Mouse (Mus musculus): ENCODE data around the gene Cmtm8. TPM values are rescaled to one million over a fixed set of nuclear protein-coding genes. Genes with fewer than 3 reads are reported as not detected.

The Cmtm8 gene
- total and polyA plus RNA-seq, 3 experiments, result 1.9 to 7.9 TPM; not detected in 1

DNA sequence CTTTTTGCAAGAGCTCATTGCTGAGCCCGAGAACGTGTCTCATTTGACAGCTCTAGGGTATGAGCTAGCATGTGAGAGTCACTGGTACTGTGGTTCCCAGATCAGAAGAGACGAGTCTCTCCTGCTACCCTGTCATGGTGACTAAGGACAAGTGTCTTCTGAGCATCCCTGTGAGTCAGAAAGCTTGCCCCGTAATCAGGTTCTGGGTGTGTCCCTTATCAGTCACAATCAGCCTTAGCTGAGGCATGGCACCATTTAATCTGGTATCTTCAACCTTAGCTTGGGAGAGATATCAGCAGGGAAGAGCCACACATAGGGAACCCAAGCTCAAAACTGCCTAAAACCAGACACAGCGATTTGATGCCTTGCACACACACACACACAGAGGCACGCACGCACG is 55.3 kb downstream of the Cmtm8 start:
- H3K9me3 ChIP-seq (replicated peaks; ENCODE audit: insufficient read depth, low read length), result no peaks in the 10 kb centered on the region
- peak overlapping the region; percentile 13 to 29; a peak in 3 of 4 replicates for H3K4me3 ChIP-seq (ENCODE audit: control insufficient read depth in 1 of 2, insufficient read depth in 1 of 2, low read depth in 2 of 2, low read length in 2 of 2)
- H3K79me2 ChIP-seq (ENCODE audit: control insufficient read depth, insufficient read depth, low read length, poor library complexity), result no peaks in the 10 kb centered on the region; the same call in 1 of the 2 replicates
- TF ChIP-seq MAZ (IDR thresholded peaks at IDR 0.05; ENCODE audit: low read depth, low read length) (no peak), TCF12 (IDR thresholded peaks at IDR 0.05; ENCODE audit: low read depth, low read length) (peak; percentile 91), E2F4 (IDR thresholded peaks at IDR 0.05; ENCODE audit: borderline replicate concordance, low read depth, low read length) (no peak), ZMIZ1 (IDR thresholded peaks at IDR 0.05; ENCODE audit: low read depth, low read length) (peak; percentile 86), NELFE (IDR thresholded peaks at IDR 0.05; ENCODE audit: low read depth, low read length) (peak; percentile 36; the same call in 1 of the 2 replicates), JUND (IDR thresholded peaks at IDR 0.05; ENCODE audit: low read depth, low read length) (no peak), TBP (IDR thresholded peaks at IDR 0.05; ENCODE audit: low read depth, low read length) (peak; percentile 29; the same call in 1 of the 2 replicates), GABPA (IDR thresholded peaks at IDR 0.05; ENCODE audit: low read depth, low read length) (peak; percentile 95), TAL1 (IDR thresholded peaks at IDR 0.05; ENCODE audit: low read length) (0 out of 2 replicates have a peak, but pooled peaks have one; percentile 21), NRF1 (IDR thresholded peaks at IDR 0.05; ENCODE audit: insufficient read depth, low read depth, low read length, poor library complexity, severe bottlenecking) (0 out of 2 replicates have a peak, but pooled peaks have one; percentile 8), USF1 (IDR thresholded peaks at IDR 0.05; ENCODE audit: low read depth, low read length) (no peak), RAD21 (IDR thresholded peaks at IDR 0.05; ENCODE audit: low read depth, low read length) (no peak), SMC3 (IDR thresholded peaks at IDR 0.05; ENCODE audit: low read depth, low read length) (0 out of 2 replicates have a peak, but pooled peaks have one; percentile 16), ELF1 (IDR thresholded peaks at IDR 0.05; ENCODE audit: low read depth, low read length) (peak; percentile 28; the same call in 1 of the 2 replicates), MAFK (IDR thresholded peaks at IDR 0.05; ENCODE audit: borderline replicate concordance, low read depth, low read length) (peak; percentile 66), HCFC1 (IDR thresholded peaks at IDR 0.05; ENCODE audit: low read depth, low read length) (no peak), MAX (IDR thresholded peaks at IDR 0.05; ENCODE audit: low read length) (peak; percentile 62), BHLHE40 (IDR thresholded peaks at IDR 0.05; ENCODE audit: borderline replicate concordance, low read depth, low read length) (peak; percentile 65; the same call in 1 of the 2 replicates), ZKSCAN1 (IDR thresholded peaks at IDR 0.05; ENCODE audit: low read depth, low read length) (0 out of 2 replicates have a peak, but pooled peaks have one; percentile 23), CHD1 (IDR thresholded peaks at IDR 0.05; ENCODE audit: low read depth, low read length) (peak; percentile 70; the same call in 1 of the 2 replicates), POLR2AphosphoS5 (IDR thresholded peaks at IDR 0.05; ENCODE audit: borderline replicate concordance, low read depth, low read length) (no peak), RCOR1 (IDR thresholded peaks at IDR 0.05; ENCODE audit: low read depth, low read length) (peak; percentile 94), MYB (IDR thresholded peaks at IDR 0.05; ENCODE audit: low read depth, low read length) (peak; percentile 59; the same call in 1 of the 2 replicates), SIN3A (IDR thresholded peaks at IDR 0.05; ENCODE audit: low read length) (peak; percentile 87), ETS1 (IDR thresholded peaks at IDR 0.05; ENCODE audit: low read depth, low read length) (peak; percentile 88), GATA1 (IDR thresholded peaks at IDR 0.05; ENCODE audit: low read depth, low read length) (peak; percentile 98), POLR2A (IDR thresholded peaks at IDR 0.05; ENCODE audit: control insufficient read depth in 1 of 2, insufficient read depth in 1 of 2, low read depth in 1 of 2, low read length in 2 of 2, poor library complexity in 1 of 2) (peak in 1 of 2 experiments; percentile 41; a peak in 1 of 4 replicates), EP300 (IDR thresholded peaks at IDR 0.05; ENCODE audit: low read depth in 1 of 2, low read length in 2 of 2) (peak; percentile 92 to 93), MXI1 (IDR thresholded peaks at IDR 0.05; ENCODE audit: low read depth, low read length) (peak; percentile 78; the same call in 1 of the 2 replicates), KAT2A (conservative IDR thresholded peaks at IDR 0.05; ENCODE audit: low read depth, low read length) (0 out of 2 replicates have a peak, but pooled peaks have one; percentile 27), MYC (IDR thresholded peaks at IDR 0.05; ENCODE audit: low read depth, low read length) (peak; percentile 57; the same call in 1 of the 2 replicates)
- peak; percentile 84 for DNase-seq (ENCODE audit: low read depth, low spot score)
- no peaks in the 10 kb centered on the region for H3K27me3 ChIP-seq (ENCODE audit: control insufficient read depth in 1 of 2, insufficient read depth in 2 of 2, low read length in 2 of 2)
- H3K4me1 ChIP-seq (ENCODE audit: control insufficient read depth in 1 of 2, insufficient read depth in 2 of 2, low read length in 2 of 2), result peaks cover 17 to 38% of the 10 kb centered on the region in 2 experiments
- peak overlapping the region; percentile 91 for H3K27ac ChIP-seq (ENCODE audit: control insufficient read depth, low read depth, low read length)
- peak overlapping the region; percentile 40; the same call in 1 of the 2 replicates for H3K9ac ChIP-seq (ENCODE audit: control insufficient read depth, low read depth, low read length, poor library complexity, severe bottlenecking)
- peaks cover 0 to 31% of the 10 kb centered on the region in 2 experiments; a peak in 2 of 4 replicates for H3K36me3 ChIP-seq (ENCODE audit: control insufficient read depth in 1 of 2, insufficient read depth in 2 of 2, low read length in 2 of 2)
